Mouse (Mus musculus): ENCODE measurements around the gene Marc2. TPM values are rescaled to one million over a fixed set of nuclear protein-coding genes. Genes with fewer than 3 reads are reported as not detected.

Gene Marc2
- polyA plus RNA-seq, 1 experiment from 2014 or later, result 115 TPM

DNA sequence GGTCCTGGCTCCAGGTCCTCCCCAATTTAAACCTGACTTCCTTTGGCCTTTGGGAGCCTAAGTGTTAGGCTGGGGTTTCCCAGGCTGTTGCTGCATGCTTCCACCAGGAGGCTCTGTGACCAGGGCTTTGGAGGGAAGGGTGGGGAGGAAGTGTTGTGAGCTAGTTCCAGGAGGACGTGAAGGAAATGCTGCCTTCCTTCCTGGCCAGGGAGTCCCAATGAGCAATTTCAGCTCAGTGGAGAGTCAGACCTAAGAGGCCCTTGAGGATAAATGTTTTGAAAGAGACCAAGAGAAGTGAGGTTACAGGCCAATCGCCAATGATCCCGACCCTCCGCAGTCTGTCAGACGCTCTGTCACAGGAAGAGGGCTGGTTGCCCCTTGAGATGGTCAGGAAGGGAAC, 7.1 kb upstream of the Marc2 start:
- WGBS, result 22% methylated on average over 5 of the region's 5 CpGs
- no peaks in the 10 kb centered on the region for H3K9me3 ChIP-seq (replicated peaks)
- no peak overlapping the region for H3K9ac ChIP-seq
- ATAC-seq (replicated peaks; ENCODE audit: insufficient number of reproducible peaks, insufficient read depth, low FRiP score, low read depth), result peak; percentile 60
- H3K4me2 ChIP-seq, result peak overlapping the region; percentile 54
- peaks cover 19% of the 10 kb centered on the region for H3K4me1 ChIP-seq (replicated peaks)
- peak overlapping the region; percentile 74 for H3K27ac ChIP-seq
- no peaks in the 10 kb centered on the region for H3K27me3 ChIP-seq
- H3K4me3 ChIP-seq, result peak overlapping the region; percentile 31
- no peaks in the 10 kb centered on the region for H3K36me3 ChIP-seq

DNA sequence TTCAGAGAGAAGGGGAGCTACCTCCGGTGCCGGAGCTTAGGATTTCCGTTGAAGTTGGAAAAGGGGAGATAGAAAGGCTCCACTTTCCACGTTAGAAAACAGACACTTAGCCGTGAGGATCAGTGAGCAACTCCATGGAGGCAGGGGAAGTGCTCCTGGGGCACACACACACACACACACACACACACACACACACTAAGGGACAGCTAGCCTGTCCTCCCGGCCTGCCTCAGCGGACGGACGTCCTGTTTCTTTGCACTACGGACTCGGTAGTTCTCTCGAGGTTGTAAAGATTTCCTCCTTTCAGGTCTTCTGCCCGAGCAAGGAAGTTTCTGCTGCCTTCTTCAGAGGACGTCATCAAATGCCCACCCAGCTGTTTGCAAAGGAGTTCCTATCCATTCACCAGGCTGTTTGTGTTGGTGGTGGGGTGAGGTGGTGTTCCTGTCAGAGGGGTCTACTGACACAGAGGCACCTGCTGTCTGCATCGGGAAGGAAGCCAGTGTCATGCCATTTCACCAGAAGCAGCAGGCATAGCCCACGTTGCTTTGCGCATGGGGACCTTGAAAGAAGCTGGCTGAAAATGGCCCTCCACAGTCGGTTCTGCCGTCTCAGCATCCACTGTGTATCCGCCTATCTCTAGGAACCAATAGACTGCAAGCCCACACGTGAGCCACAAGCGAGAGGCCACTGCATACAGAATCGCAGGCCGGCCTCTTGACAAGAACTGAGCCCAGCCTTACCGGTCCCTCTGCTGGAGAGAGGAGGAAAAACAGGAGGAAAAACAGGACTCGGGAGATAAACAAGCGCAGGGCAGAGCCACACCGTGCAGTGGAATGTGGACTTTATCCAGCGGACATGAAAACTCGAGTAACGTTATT, 5.7 kb upstream of the Marc2 start:
- Histone ChIP-seq H3K9me3 (replicated peaks) (no peaks in the 10 kb centered on the region), H3K27ac (peak overlapping the region; percentile 74), H3K27me3 (no peaks in the 10 kb centered on the region), H3K4me1 (replicated peaks) (peaks cover 19% of the 10 kb centered on the region), H3K4me2 (peak overlapping the region; percentile 55), H3K4me3 (peak overlapping the region; percentile 23), H3K9ac (peak overlapping the region; percentile 34; the same call in 1 of the 2 replicates), H3K36me3 (no peaks in the 10 kb centered on the region)
- peak; percentile 83 for ATAC-seq (replicated peaks; ENCODE audit: insufficient number of reproducible peaks, insufficient read depth, low FRiP score, low read depth)
- 15% methylated on average over 31 of the region's 31 CpGs for WGBS

DNA sequence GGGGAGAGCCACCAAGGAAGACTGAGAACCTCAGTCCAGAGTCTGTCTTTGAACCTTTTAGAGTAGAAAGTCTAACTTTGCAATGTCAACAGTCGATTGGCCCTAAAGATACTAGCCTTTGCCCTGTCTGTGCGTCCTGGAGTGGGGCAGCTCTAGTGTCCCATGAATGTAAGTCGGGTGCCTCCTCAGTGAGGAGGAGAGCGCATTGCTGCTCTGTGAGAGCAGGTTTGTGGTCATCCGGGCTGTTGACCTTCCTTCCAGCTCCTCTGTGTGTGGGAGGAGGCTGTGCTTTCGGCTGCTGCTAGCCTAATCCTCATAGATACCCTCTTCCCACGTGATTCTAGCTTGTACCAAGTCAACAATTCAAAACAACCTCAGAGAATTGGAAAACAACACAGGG, 4.9 kb upstream of the Marc2 start:
- Histone ChIP-seq H3K36me3 (no peaks in the 10 kb centered on the region), H3K4me1 (replicated peaks) (peaks cover 24% of the 10 kb centered on the region), H3K4me2 (no peak overlapping the region; the same call in 1 of the 2 replicates), H3K27ac (peak overlapping the region; percentile 74), H3K9ac (no peak overlapping the region), H3K27me3 (no peaks in the 10 kb centered on the region), H3K4me3 (no peak overlapping the region), H3K9me3 (replicated peaks) (no peaks in the 10 kb centered on the region)
- ATAC-seq (replicated peaks; ENCODE audit: insufficient number of reproducible peaks, insufficient read depth, low FRiP score, low read depth), result no peak
- 37% methylated on average over 7 of the region's 7 CpGs for WGBS

DNA sequence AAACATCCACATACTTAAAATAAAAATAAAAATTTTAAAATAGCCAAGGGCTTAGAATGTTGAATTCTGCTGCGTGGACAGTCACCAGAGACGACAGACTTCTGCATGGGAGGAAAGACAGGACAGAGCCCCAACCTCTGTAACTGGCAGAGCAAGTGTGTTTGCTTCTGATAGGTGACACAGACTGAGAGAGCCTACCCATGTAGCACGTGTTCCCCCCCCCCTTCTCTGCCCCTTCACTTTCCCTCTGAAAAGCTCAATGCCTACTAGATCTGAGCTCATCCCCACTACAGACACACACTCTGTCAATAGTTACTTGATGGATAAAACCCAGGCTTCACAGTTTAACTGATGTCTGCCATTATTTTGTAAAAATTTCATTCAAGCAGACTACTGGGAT, 722 bp upstream of the Marc2 start:
- Histone ChIP-seq H3K4me2 (peak overlapping the region; percentile 81; the same call in 1 of the 2 replicates), H3K27ac (no peak overlapping the region), H3K4me3 (0 out of 2 replicates have a peak overlapping the region, but pooled peaks have one; percentile 81), H3K9ac (no peak overlapping the region), H3K27me3 (no peaks in the 10 kb centered on the region), H3K36me3 (no peaks in the 10 kb centered on the region), H3K4me1 (replicated peaks) (peaks cover 29% of the 10 kb centered on the region), H3K9me3 (replicated peaks) (no peaks in the 10 kb centered on the region)
- ATAC-seq (replicated peaks; ENCODE audit: insufficient number of reproducible peaks, insufficient read depth, low FRiP score, low read depth), result no peak
- WGBS, result 49% methylated on average over 3 of the region's 3 CpGs

DNA sequence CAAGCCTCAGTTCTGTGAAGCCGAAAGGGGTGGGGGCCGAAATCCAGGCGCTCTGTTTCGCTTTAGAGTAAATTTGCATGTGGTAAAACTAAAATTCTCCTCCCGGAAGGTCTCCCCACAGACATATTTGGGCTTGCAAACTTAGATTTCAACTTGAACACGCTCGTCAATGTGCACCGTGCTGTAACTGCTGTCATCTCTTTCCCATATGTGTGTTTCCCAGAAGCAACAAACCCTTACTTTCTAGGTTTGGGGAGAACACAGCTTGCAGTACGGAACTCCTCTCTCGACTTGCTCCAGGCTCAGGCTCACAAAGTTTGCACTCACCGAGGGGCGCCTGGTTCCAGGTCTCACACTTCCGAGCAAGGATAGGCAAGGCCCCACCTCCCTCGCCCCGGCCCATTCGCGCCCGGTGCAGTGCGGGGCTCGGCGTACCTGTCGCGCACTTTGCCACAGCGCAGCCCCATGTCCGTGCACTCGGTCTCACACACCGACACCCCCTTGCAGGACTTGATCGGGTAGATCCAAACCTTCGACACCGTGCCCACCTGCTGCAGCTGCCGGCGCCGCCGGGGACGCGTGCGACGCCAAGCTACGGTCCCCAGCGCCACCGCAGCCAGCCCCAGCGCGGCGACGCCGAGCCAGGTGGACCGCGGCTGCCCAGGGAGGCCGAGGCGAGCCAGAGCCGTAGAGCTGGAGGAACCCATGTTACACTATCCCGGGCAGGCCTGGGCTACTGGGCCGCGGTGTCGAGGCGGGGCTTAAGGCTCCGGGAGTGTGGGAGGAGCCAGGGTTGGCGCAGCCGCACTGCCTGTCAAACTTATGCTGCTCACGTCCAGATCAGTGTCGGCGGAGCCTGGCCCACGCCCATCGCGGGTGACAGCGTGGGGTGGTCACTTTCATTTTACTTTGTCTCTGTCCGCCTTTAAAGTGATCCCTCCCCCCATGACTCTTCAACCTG, 860 bp downstream of the Marc2 start:
- peak overlapping the region; percentile 87 for H3K27ac ChIP-seq
- no peaks in the 10 kb centered on the region for H3K27me3 ChIP-seq
- peak overlapping the region; percentile 81 for H3K4me3 ChIP-seq
- H3K4me1 ChIP-seq (replicated peaks), result peaks cover 25% of the 10 kb centered on the region
- peak overlapping the region; percentile 89 for H3K9ac ChIP-seq
- peaks cover 3% of the 10 kb centered on the region; the same call in 1 of the 2 replicates for H3K36me3 ChIP-seq
- H3K9me3 ChIP-seq (replicated peaks), result no peaks in the 10 kb centered on the region
- H3K4me2 ChIP-seq, result peak overlapping the region; percentile 81
- peak; percentile 97 for ATAC-seq (replicated peaks; ENCODE audit: insufficient number of reproducible peaks, insufficient read depth, low FRiP score, low read depth)
- under 1% methylated on average over 67 of the region's 67 CpGs for WGBS

DNA sequence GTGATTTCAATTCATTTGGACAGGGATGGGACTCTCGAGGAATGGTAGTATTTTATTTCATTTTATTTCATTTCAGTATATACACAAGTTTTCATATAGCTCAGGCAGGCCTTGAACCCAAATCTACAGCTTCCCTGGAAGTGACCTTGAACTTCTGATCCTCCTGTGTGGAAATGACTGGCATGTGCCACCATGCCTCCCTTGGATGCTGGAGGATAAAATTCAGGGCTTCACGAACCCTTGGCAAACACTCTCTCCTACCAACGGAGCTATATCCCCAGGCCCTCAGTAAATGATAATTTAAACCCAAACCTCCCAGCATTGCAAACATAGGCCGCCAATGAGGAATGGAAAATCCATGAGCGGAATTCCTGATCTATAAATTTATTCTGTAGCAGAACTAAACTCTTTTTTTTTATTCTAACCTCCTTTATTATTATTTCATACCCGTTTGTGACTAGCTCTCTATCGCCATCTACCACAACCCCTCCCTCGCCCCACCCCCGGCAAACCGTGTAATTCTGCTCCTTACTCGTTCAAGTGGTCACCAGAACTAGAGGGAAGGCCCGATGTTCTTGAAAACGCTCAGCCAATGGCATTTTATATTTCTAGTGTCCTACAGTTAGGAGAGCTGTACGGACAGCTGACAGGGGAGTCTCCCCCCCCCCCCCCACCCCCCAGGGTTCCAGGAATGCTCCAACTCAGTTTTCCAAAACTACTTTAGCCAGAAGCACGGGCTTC, 1.8 kb downstream of the Marc2 start:
- peak overlapping the region; percentile 81 for H3K4me3 ChIP-seq
- H3K36me3 ChIP-seq, result peaks cover 6% of the 10 kb centered on the region; the same call in 1 of the 2 replicates
- H3K27ac ChIP-seq, result peak overlapping the region; percentile 87
- peak overlapping the region; percentile 81 for H3K4me2 ChIP-seq
- no peaks in the 10 kb centered on the region for H3K27me3 ChIP-seq
- no peak for ATAC-seq (replicated peaks; ENCODE audit: insufficient number of reproducible peaks, insufficient read depth, low FRiP score, low read depth)
- no peaks in the 10 kb centered on the region for H3K9me3 ChIP-seq (replicated peaks)
- peaks cover 25% of the 10 kb centered on the region for H3K4me1 ChIP-seq (replicated peaks)
- peak overlapping the region; percentile 89 for H3K9ac ChIP-seq
- WGBS, result 18% methylated on average over 15 of the region's 15 CpGs

DNA sequence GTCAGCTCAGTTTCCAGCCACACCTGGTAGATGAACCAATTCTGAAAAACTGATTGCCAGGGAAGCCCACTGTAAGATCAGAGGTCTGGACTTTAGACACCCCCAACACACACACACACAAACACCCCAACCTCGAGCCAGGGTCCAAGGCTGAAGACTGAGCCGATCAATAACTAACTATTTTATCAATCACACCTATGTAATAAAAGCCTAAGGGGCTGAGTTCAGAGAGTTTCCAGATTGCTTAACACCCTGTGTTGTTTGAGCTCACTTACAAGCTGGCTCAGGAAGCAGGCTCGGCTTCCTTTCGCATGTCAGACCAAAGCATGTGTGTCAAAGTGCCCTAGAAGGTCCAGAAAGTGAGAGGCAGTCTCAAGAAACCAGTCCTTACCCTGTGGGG, 8.6 kb downstream of the Marc2 start:
- no peak for ATAC-seq (replicated peaks; ENCODE audit: insufficient number of reproducible peaks, insufficient read depth, low FRiP score, low read depth)
- H3K4me1 ChIP-seq (replicated peaks), result peaks cover 7% of the 10 kb centered on the region; the same call in 1 of the 2 replicates
- WGBS, result 84% methylated on average over 4 of the region's 4 CpGs

DNA sequence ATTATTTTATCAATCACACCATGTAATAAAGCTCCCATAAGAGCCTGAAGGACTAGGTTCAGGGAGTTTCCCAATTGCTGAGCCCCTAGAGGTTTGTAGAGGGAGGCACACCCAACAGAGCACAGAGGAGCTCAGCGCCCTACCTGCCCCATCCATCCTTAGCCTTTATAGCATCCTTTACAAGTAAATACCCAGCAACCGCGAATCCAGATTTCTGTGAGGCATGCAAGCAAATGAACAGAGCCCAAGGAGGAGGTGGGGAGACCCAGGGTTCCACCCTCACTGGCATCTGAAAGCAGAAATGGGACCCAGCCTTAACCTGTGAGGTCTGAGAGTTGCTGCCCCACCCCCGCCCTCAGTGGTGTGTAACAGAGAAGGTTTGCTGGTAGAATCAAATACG, 9.9 kb downstream of the Marc2 start:
- no peak for ATAC-seq (replicated peaks; ENCODE audit: insufficient number of reproducible peaks, insufficient read depth, low FRiP score, low read depth)
- no peak overlapping the region for H3K9ac ChIP-seq
- peaks cover 48% of the 10 kb centered on the region for H3K36me3 ChIP-seq
- H3K4me2 ChIP-seq, result no peak overlapping the region
- no peak overlapping the region for H3K4me3 ChIP-seq
- no peaks in the 10 kb centered on the region for H3K27me3 ChIP-seq
- H3K27ac ChIP-seq, result no peak overlapping the region
- WGBS, result 77% methylated on average over 5 of the region's 5 CpGs
- no peaks in the 10 kb centered on the region for H3K9me3 ChIP-seq (replicated peaks)
- H3K4me1 ChIP-seq (replicated peaks), result no peaks in the 10 kb centered on the region

More for the DNA sequence above, 8.6 kb downstream of the Marc2 start:
- H3K27me3 ChIP-seq, result no peaks in the 10 kb centered on the region
- H3K27ac ChIP-seq, result no peak overlapping the region
- no peaks in the 10 kb centered on the region for H3K9me3 ChIP-seq (replicated peaks)
- H3K4me2 ChIP-seq, result no peak overlapping the region
- no peak overlapping the region for H3K4me3 ChIP-seq
- H3K36me3 ChIP-seq, result peaks cover 36% of the 10 kb centered on the region
- H3K9ac ChIP-seq, result no peak overlapping the region

DNA sequence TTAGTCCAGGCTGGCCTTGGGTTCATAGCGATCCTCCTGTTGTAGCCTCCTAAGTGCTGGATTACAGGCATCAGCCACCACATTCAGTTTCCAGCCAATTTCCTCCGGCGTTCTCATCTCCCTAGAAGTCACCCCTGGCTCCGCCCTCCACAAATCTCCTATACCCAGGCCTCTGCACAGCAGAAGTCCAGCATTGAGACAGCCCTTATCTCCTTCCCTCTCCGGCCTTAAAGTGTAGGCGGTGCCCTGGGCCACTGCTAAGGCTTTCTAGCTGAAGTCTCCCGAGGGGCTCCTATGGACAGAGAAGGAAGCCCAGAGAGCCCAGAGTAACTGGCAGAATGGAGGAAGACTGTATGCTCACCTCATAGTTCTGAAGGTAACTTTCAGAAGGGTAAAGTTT, 12.8 kb downstream of the Marc2 start:
- H3K27ac ChIP-seq, result no peak overlapping the region
- H3K27me3 ChIP-seq, result no peaks in the 10 kb centered on the region
- no peak overlapping the region for H3K4me2 ChIP-seq
- H3K4me3 ChIP-seq, result no peak overlapping the region
- ATAC-seq (replicated peaks; ENCODE audit: insufficient number of reproducible peaks, insufficient read depth, low FRiP score, low read depth), result no peak
- 79% methylated on average over 7 of the region's 7 CpGs for WGBS
- peaks cover 59% of the 10 kb centered on the region for H3K36me3 ChIP-seq
- H3K9me3 ChIP-seq (replicated peaks), result no peaks in the 10 kb centered on the region
- no peaks in the 10 kb centered on the region for H3K4me1 ChIP-seq (replicated peaks)
- no peak overlapping the region for H3K9ac ChIP-seq

DNA sequence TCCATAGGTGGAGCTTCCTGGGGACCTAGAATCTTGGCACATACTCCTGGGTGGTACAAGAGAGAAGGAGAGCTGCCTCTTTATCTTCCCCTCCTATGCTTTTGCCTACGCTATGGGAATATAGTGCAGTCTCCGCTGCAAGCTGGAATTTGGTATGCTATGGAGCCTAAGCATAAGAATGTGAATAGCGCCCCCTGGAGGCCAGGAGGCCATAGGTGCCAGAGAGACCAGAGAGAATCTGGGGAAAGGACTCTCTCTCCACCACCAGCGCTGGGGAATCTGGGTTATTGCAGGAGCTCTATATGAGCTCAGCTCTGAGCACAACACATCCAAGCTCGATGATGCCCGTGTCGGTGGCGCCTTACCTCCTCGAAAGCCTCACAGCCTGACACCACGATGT, 14.0 kb downstream of the Marc2 start:
- H3K36me3 ChIP-seq, result peaks cover 59% of the 10 kb centered on the region
- WGBS, result 76% methylated on average over 10 of the region's 10 CpGs
- no peak overlapping the region for H3K9ac ChIP-seq
- no peaks in the 10 kb centered on the region for H3K9me3 ChIP-seq (replicated peaks)
- H3K27ac ChIP-seq, result no peak overlapping the region
- 0 out of 2 replicates have a peak, but pooled peaks cover 5% of the 10 kb centered on the region for H3K4me1 ChIP-seq (replicated peaks)
- no peak overlapping the region for H3K4me2 ChIP-seq
- no peaks in the 10 kb centered on the region for H3K27me3 ChIP-seq
- ATAC-seq (replicated peaks; ENCODE audit: insufficient number of reproducible peaks, insufficient read depth, low FRiP score, low read depth), result no peak
- no peak overlapping the region for H3K4me3 ChIP-seq

All from heart, embryonic 15.5 days (tissue).